Mouse (Mus musculus): ENCODE measurements around the gene Ros1.

The Ros1 gene

GRCm38 (mm10) chr10:52159704-52160103, 35.3 kb downstream of the Ros1 start:
- ATAC-seq (ENCODE audit: low TSS enrichment), result no peak

- ATAC-seq (ENCODE audit: low TSS enrichment), result no peak
Measured at GRCm38 (mm10) chr10:52133354-52134074, 61.5 kb downstream of the Ros1 start.

- ATAC-seq (ENCODE audit: low TSS enrichment), result no peak
Measured at GRCm38 (mm10) chr10:52130762-52131161, 64.3 kb downstream of the Ros1 start.

GRCm38 (mm10) chr10:52128874-52129412, 66.1 kb downstream of the Ros1 start:
- ATAC-seq (ENCODE audit: low TSS enrichment), result no peak

GRCm38 (mm10) chr10:52106164-52106757, 88.8 kb downstream of the Ros1 start:
- peak; percentile 98 for ATAC-seq (ENCODE audit: low TSS enrichment)

- no peak for ATAC-seq (ENCODE audit: low TSS enrichment)
Measured at GRCm38 (mm10) chr10:52101273-52101672, 93.8 kb downstream of the Ros1 start.

GRCm38 (mm10) chr10:52092181-52092580, 102.9 kb downstream of the Ros1 start:
- ATAC-seq (ENCODE audit: low TSS enrichment), result no peak

- no peak for ATAC-seq (ENCODE audit: low TSS enrichment)
Measured at GRCm38 (mm10) chr10:52086681-52087080, 108.4 kb downstream of the Ros1 start.

GRCm38 (mm10) chr10:52072482-52072881, 122.6 kb downstream of the Ros1 start:
- ATAC-seq (ENCODE audit: low TSS enrichment), result peak; percentile 83

- no peak for ATAC-seq (ENCODE audit: low TSS enrichment)
Measured at GRCm38 (mm10) chr10:52048287-52048686, 146.8 kb downstream of the Ros1 start.

GRCm38 (mm10) chr10:52043086-52043485, 152.0 kb downstream of the Ros1 start:
- ATAC-seq (ENCODE audit: low TSS enrichment), result no peak

- no peak for ATAC-seq (ENCODE audit: low TSS enrichment)
Measured at GRCm38 (mm10) chr10:52039392-52039791, 155.7 kb downstream of the Ros1 start.

- ATAC-seq (ENCODE audit: low TSS enrichment), result no peak
Measured at GRCm38 (mm10) chr10:52033729-52034128, 161.3 kb downstream of the Ros1 start.

- no peak for ATAC-seq (ENCODE audit: low TSS enrichment)
Measured at GRCm38 (mm10) chr10:52029421-52030080, 165.5 kb downstream of the Ros1 start.

- ATAC-seq (ENCODE audit: low TSS enrichment), result no peak
Measured at GRCm38 (mm10) chr10:52028561-52029370, 166.3 kb downstream of the Ros1 start.

GRCm38 (mm10) chr10:52027161-52028035, 167.6 kb downstream of the Ros1 start:
- ATAC-seq (ENCODE audit: low TSS enrichment), result peak; percentile 47

GRCm38 (mm10) chr10:52025821-52026220, 169.2 kb downstream of the Ros1 start:
- ATAC-seq (ENCODE audit: low TSS enrichment), result no peak

GRCm38 (mm10) chr10:52025291-52025690, 169.8 kb downstream of the Ros1 start:
- no peak for ATAC-seq (ENCODE audit: low TSS enrichment)

- no peak for ATAC-seq (ENCODE audit: low TSS enrichment)
Measured at GRCm38 (mm10) chr10:52024053-52024410, 171.0 kb downstream of the Ros1 start.

- no peak for ATAC-seq (ENCODE audit: low TSS enrichment)
Measured at GRCm38 (mm10) chr10:52023213-52024052, 171.6 kb downstream of the Ros1 start.

All from frontal cortex, adult (tissue).